Mouse (Mus musculus) neural tube, embryonic 11.5 days (tissue): ENCODE data around the gene Ripor2. TPM values are rescaled to one million over a fixed set of nuclear protein-coding genes. Genes with fewer than 3 reads are reported as not detected.

ENCODE experiments used
- ATAC-seq: fragments of 200-750 bp; cut with Nextera tagmentation; 2 replicates; pipeline ENCODE4 v1.8.0; 2017; ENCODE audit warnings: moderate number of reproducible peaks, mild to moderate bottlenecking, moderate TSS enrichment, moderate library complexity; ENCODE audit not compliant: insufficient read depth, low FRiP score, low TSS enrichment
- DNase-seq: peaks from one replicate; pipeline ENCODE4 v3.0.0-alpha.2; 2015; ENCODE audit warnings: low spot score
- H3K27ac ChIP-seq: fragments of 300-500 bp; sonication (generic); 2 replicates; pipeline ENCODE4 v1.5.1; 2014; ENCODE audit warnings: low read depth, mild to moderate bottlenecking, low read length
- H3K27me3 ChIP-seq: fragments of 300-500 bp; sonication (generic); 2 replicates; pipeline ENCODE4 v1.6.1; 2014; ENCODE audit warnings: mild to moderate bottlenecking, low read length, mixed read lengths; ENCODE audit not compliant: control insufficient read depth, insufficient read depth
- H3K36me3 ChIP-seq: fragments of 300-500 bp; sonication (generic); 2 replicates; pipeline ENCODE4 v1.6.1; 2014; ENCODE audit warnings: mild to moderate bottlenecking, low read length, moderate library complexity, mixed read lengths; ENCODE audit not compliant: control insufficient read depth, insufficient read depth
- H3K4me1 ChIP-seq: fragments of 300-500 bp; sonication (generic); 2 replicates; pipeline ENCODE4 v1.6.1; 2014; ENCODE audit warnings: low read length, mixed read lengths; ENCODE audit not compliant: control insufficient read depth, insufficient read depth
- H3K4me2 ChIP-seq: fragments of 300-500 bp; sonication (generic); 2 replicates; pipeline ENCODE4 v1.6.1; 2014; ENCODE audit warnings: low read depth, mild to moderate bottlenecking, moderate library complexity
- H3K4me3 ChIP-seq: fragments of 300-500 bp; sonication (generic); 2 replicates; pipeline ENCODE4 v1.5.1; 2014; ENCODE audit warnings: low read depth, low read length
- H3K9ac ChIP-seq: fragments of 300-500 bp; sonication (generic); 2 replicates; pipeline ENCODE4 v1.6.1; 2014; ENCODE audit warnings: mild to moderate bottlenecking, low read length
- H3K9me3 ChIP-seq: fragments of 300-500 bp; sonication (generic); 2 replicates; pipeline ENCODE4 v1.6.1; 2016; ENCODE audit warnings: low read length; ENCODE audit not compliant: control insufficient read depth
- WGBS: fragments of 180-500 bp; shearing (Covaris S2); extraction: QIAGEN DNeasy Blood & Tissue Kit; methylation state at CpG from one replicate; pipeline ENCODE4 v1.1.7; 2014; 5-methylcytosine and 5-hydroxymethylcytosine counted together
- polyA plus RNA-seq: library from polyadenylated mRNA; unstranded; fragments of >200 nt; fragmentation: Nextera tagmentation; extraction: Ambion mirVana; gene quantifications from 2 replicates; pipeline ENCODE4 v1.2.1, GENCODE M21; 2014

The Ripor2 gene
- 6.2 and 7.2 TPM in 2 replicates for polyA plus RNA-seq

- Histone ChIP-seq H3K4me1 (peaks cover under 1% of the 10 kb centered on the region; the same call in 1 of the 2 replicates), H3K27ac (no peak within 1 kb of the TSS), H3K9me3 (no peaks in the 10 kb centered on the region), H3K4me2 (no peak within 1 kb of the TSS), H3K36me3 (no peaks in the 10 kb centered on the region), H3K27me3 (no peaks in the 10 kb centered on the region), H3K4me3 (no peak within 1 kb of the TSS), H3K9ac (no peak within 1 kb of the TSS)
- DNase-seq: no peak
- no peak for ATAC-seq
- 89% methylated on average over 10 of the region's 10 CpGs for WGBS
Measured at GRCm38 (mm10) chr13:24581833-24582232, at the start of gene Ripor2. Gene Ripor2, plus strand, starts transcription at chr13:24582189.

- H3K36me3 ChIP-seq: no peaks in the 10 kb centered on the region
- no peaks in the 10 kb centered on the region for H3K27me3 ChIP-seq
- no peak overlapping the region for H3K27ac ChIP-seq
- WGBS: 84% methylated on average over 6 of the region's 6 CpGs
- H3K4me3 ChIP-seq: no peak overlapping the region
- H3K4me2 ChIP-seq: no peak overlapping the region
- H3K9me3 ChIP-seq: no peaks in the 10 kb centered on the region
- ATAC-seq (no peak), DNase-seq (no peak)
- H3K4me1 ChIP-seq: no peaks in the 10 kb centered on the region
- no peak overlapping the region for H3K9ac ChIP-seq
Measured at GRCm38 (mm10) chr13:24536531-24537167, 45.3 kb upstream of the Ripor2 start.

DNA sequence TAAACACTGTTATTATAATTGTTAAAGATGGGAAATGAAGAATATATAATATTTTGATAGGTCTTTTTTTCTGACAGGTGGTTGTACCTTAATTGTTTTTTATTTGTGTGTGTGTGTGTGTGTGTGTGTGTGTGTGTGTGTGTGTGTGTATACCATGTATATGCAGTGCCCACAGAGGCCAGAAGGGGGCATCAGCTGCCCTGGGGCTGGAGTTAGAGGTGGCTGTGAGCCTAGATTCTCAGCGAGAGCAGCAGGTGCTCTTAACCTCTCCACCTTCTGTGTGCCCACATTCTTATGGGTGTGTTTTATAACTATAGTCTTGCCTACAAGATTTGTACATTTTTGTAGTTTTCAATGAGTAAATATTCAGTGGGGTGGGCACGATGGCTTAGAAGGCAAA is 44.0 kb upstream of the Ripor2 start:
- no peak for ATAC-seq
- WGBS: 95% methylated on average over 2 of the region's 2 CpGs

GRCm38 (mm10) chr13:24538941-24539340 is 43.0 kb upstream of the Ripor2 start:
- WGBS: 88% methylated on average over 5 of the region's 5 CpGs

More for the DNA sequence above, 44.0 kb upstream of the Ripor2 start:
- no peaks in the 10 kb centered on the region for H3K4me1 ChIP-seq
- H3K4me3 ChIP-seq: no peak overlapping the region
- no peak for DNase-seq
- no peak overlapping the region for H3K4me2 ChIP-seq
- no peak overlapping the region for H3K27ac ChIP-seq
- no peaks in the 10 kb centered on the region for H3K27me3 ChIP-seq
- H3K9ac ChIP-seq: no peak overlapping the region
- no peaks in the 10 kb centered on the region for H3K9me3 ChIP-seq
- H3K36me3 ChIP-seq: no peaks in the 10 kb centered on the region

DNA sequence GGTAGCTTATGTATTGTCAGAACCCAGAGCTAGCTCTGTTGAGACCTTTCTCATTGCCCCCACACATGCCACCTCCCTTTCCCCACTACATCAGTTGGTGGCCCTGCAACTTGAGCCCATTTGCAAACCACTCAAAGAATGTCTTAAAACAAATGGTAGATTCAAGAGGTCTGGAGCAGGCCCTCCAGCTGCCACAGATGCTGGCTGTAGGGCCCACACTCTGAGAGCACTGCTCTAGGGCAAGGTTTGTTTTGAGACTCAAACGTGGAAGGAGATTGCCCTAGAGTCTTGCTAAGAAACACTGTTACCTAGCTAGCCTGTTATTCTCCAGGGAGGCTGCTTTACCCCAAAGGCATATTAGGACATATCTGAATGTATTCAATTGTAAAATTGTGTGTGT is 36.3 kb upstream of the Ripor2 start:
- WGBS: 46% methylated on average over 1 of the region's 1 CpGs

More at GRCm38 (mm10) chr13:24538941-24539340, 43.0 kb upstream of the Ripor2 start:
- no peaks in the 10 kb centered on the region for H3K36me3 ChIP-seq
- DNase-seq (no peak), ATAC-seq (no peak)
- H3K4me1 ChIP-seq: no peaks in the 10 kb centered on the region
- H3K4me3 ChIP-seq: no peak overlapping the region
- H3K4me2 ChIP-seq: no peak overlapping the region
- no peak overlapping the region for H3K27ac ChIP-seq
- no peaks in the 10 kb centered on the region for H3K9me3 ChIP-seq
- H3K9ac ChIP-seq: no peak overlapping the region
- H3K27me3 ChIP-seq: no peaks in the 10 kb centered on the region

GRCm38 (mm10) chr13:24546801-24547459 is 35.1 kb upstream of the Ripor2 start:
- Histone ChIP-seq H3K4me2 (no peak overlapping the region), H3K27ac (no peak overlapping the region), H3K27me3 (no peaks in the 10 kb centered on the region), H3K9ac (no peak overlapping the region), H3K4me3 (no peak overlapping the region), H3K9me3 (no peaks in the 10 kb centered on the region), H3K36me3 (no peaks in the 10 kb centered on the region), H3K4me1 (no peaks in the 10 kb centered on the region)
- 83% methylated on average over 12 of the region's 12 CpGs for WGBS
- DNase-seq (no peak), ATAC-seq (no peak)

More for the DNA sequence above, 36.3 kb upstream of the Ripor2 start:
- H3K27me3 ChIP-seq: no peaks in the 10 kb centered on the region
- no peak overlapping the region for H3K27ac ChIP-seq
- no peaks in the 10 kb centered on the region for H3K36me3 ChIP-seq
- DNase-seq (no peak), ATAC-seq (no peak)
- H3K4me1 ChIP-seq: no peaks in the 10 kb centered on the region
- H3K4me3 ChIP-seq: no peak overlapping the region
- H3K9me3 ChIP-seq: no peaks in the 10 kb centered on the region
- H3K9ac ChIP-seq: no peak overlapping the region
- H3K4me2 ChIP-seq: no peak overlapping the region

- H3K9me3 ChIP-seq: no peaks in the 10 kb centered on the region
- no peak for DNase-seq
- H3K4me2 ChIP-seq: no peak overlapping the region
- H3K27me3 ChIP-seq: no peaks in the 10 kb centered on the region
- H3K4me1 ChIP-seq: no peaks in the 10 kb centered on the region
- ATAC-seq: no peak
- H3K4me3 ChIP-seq: no peak overlapping the region
- H3K27ac ChIP-seq: no peak overlapping the region
- H3K36me3 ChIP-seq: no peaks in the 10 kb centered on the region
- no peak overlapping the region for H3K9ac ChIP-seq
Measured at GRCm38 (mm10) chr13:24548911-24549310, 33.1 kb upstream of the Ripor2 start.

DNA sequence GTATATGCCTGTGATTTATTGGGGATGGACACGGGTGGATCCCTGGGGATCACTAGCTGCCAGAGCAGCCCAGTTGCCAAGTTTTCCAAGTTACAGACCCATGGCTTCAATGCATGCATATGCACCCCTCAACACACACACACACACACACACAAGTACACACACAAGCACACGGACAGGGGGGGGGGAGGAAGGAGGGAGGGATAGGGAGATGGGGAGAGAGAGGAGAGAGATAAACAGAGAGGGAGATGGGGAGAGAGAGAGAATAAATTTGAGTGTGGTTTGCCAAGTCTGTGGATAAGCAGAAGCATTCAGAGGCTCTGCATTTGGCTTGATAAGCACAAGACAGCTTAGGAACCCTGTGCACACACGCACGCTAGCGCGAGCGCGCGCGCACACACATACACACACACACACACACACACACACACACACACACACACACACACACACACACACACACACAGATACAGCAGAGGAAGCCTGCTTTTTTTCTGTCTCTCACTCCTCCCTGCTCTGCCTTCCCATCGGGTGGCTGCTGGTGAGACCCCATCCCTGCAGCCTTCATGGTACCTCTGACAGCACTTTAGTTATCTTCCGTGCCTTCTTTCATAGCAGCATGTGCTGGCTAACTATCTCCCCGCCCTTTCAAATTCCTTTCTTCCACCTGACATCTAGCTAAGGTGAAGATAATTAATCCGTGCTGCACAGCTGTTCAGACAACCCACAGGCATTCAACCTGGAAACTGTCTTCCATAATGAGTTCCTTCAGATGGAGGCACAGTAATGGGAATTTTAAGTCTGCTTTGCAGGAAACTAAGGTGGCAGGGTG is 30.7 kb upstream of the Ripor2 start:
- H3K36me3 ChIP-seq: no peaks in the 10 kb centered on the region
- DNase-seq (no peak), ATAC-seq (no peak)
- 68% methylated on average over 9 of the region's 14 CpGs for WGBS
- no peak overlapping the region for H3K4me3 ChIP-seq
- H3K9ac ChIP-seq: no peak overlapping the region
- H3K4me1 ChIP-seq: no peaks in the 10 kb centered on the region
- H3K4me2 ChIP-seq: no peak overlapping the region
- no peak overlapping the region for H3K27ac ChIP-seq
- H3K9me3 ChIP-seq: no peaks in the 10 kb centered on the region
- H3K27me3 ChIP-seq: no peaks in the 10 kb centered on the region
